ENCODE assay signal across 8 mouse cellular contexts in the genomic region with DNA sequence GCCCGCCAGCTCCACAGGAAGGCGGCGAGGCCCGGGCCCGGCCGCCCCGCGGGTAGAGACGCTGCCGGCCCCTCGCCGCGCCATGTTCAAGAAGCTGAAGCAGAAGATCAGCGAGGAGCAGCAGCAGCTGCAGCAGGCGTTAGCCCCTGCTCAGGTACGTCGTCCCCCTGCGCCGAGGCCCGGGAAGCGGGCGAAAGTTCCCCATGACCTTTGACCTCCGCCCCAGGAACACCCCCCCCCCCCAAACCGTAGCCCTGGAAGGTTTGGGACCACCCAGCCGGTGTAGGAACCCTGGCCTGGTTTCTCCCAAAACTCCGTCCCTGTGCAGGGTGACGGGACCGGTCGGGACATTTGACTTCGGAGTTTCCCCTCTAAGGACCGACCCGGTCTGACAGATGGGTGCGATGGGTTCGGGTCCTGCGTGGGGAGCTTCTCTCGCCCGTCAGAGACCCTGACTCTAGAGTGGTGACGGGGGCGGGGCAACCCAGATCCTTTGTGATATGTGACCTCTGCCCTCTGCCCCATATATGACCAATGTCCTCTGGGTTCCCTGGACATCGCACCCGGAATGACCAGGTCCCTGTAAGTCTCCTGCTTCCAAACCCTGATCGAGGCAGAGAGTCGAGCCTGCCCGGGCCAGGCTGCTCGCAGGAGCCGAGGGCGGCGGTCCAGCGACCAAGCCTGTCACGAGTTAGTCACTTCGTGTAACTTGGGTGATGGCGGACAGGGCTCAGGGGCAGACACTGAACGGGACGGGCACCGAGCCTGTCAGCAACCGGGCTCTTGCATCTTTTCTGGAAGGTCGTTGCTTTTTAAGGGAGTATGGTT. TPM values are rescaled to one million over a fixed set of nuclear protein-coding genes. Genes with fewer than 3 reads are reported as not detected.
A peak's percentile ranks its signal among the peaks of the same experiment; 100 is the strongest.
DNase-seq lines count a peak whose midpoint lies in the region; ATAC-seq and TF ChIP-seq lines count a peak whose summit lies in the region.

No protein-coding gene starts in this region.

- peak; percentile 26 for ATAC-seq in frontal cortex, adult (ENCODE audit: low TSS enrichment)
- ATAC-seq in heart, embryonic 12.5 days (ENCODE audit: insufficient number of reproducible peaks, low FRiP score): peak; percentile 58
- ATAC-seq in lung, embryonic 16.5 days (ENCODE audit: low read depth): peak; percentile 68

- peak overlapping the region; percentile 72 for H3K27ac ChIP-seq in heart, embryonic 12.5 days (ENCODE audit: poor library complexity, severe bottlenecking)
- H3K27ac ChIP-seq in lung, embryonic 16.5 days (ENCODE audit: low read length): peak overlapping the region; percentile 36
- H3K27ac ChIP-seq in small intestine, adult 2 months (ENCODE audit: insufficient read depth, low read depth, low read length): peak overlapping the region; percentile 57

- peaks cover 39% of the 10 kb centered on the region for H3K4me1 ChIP-seq in heart, embryonic 12.5 days (replicated peaks)
- H3K4me1 ChIP-seq in lung, embryonic 16.5 days (replicated peaks; ENCODE audit: control insufficient read depth, insufficient read depth, low read length): peaks cover 10% of the 10 kb centered on the region
- peaks cover 19% of the 10 kb centered on the region; the same call in 1 of the 2 replicates for H3K4me1 ChIP-seq in small intestine, adult 2 months (ENCODE audit: control insufficient read depth, insufficient read depth, insufficient read length, low read length)

- WGBS in heart, embryonic 12.5 days: under 1% methylated on average over 56 of the region's 57 CpGs
- WGBS in lung, embryonic 16.5 days: under 1% methylated on average over 45 of the region's 57 CpGs
- WGBS in small intestine, adult 2 months: under 1% methylated on average over 57 of the region's 57 CpGs

- H3K27me3 ChIP-seq in heart, embryonic 12.5 days (replicated peaks): no peaks in the 10 kb centered on the region
- H3K27me3 ChIP-seq in lung, embryonic 16.5 days (ENCODE audit: control insufficient read depth, insufficient read depth, low read depth, low read length): no peaks in the 10 kb centered on the region
- no peaks in the 10 kb centered on the region for H3K27me3 ChIP-seq in small intestine, adult 2 months (ENCODE audit: control insufficient read depth, insufficient read depth, low read length)

- peak overlapping the region; percentile 96 for H3K9ac ChIP-seq in heart, embryonic 12.5 days
- H3K9ac ChIP-seq in lung, embryonic 16.5 days (ENCODE audit: low read length): peak overlapping the region; percentile 91

- no peaks in the 10 kb centered on the region for H3K9me3 ChIP-seq in heart, embryonic 12.5 days (replicated peaks)
- H3K9me3 ChIP-seq in lung, embryonic 16.5 days (ENCODE audit: control insufficient read depth, low read length): no peaks in the 10 kb centered on the region

- no peaks in the 10 kb centered on the region for H3K36me3 ChIP-seq in heart, embryonic 12.5 days
- H3K36me3 ChIP-seq in lung, embryonic 16.5 days (ENCODE audit: control insufficient read depth, insufficient read depth, low read length): no peaks in the 10 kb centered on the region
- peaks cover 5% of the 10 kb centered on the region; the same call in 1 of the 2 replicates for H3K36me3 ChIP-seq in small intestine, adult 2 months (ENCODE audit: control insufficient read depth, insufficient read depth, low read length)

- peak overlapping the region; percentile 72 for H3K4me2 ChIP-seq in heart, embryonic 12.5 days
- peak overlapping the region; percentile 89 for H3K4me2 ChIP-seq in lung, embryonic 16.5 days (ENCODE audit: low read depth, low read length)

- TF ChIP-seq POLR2A in small intestine, adult 2 months (IDR thresholded peaks at IDR 0.05; ENCODE audit: low read depth, low read length): peak; percentile 30; the same call in 1 of the 2 replicates

- TF ChIP-seq CTCF in small intestine, adult 2 months (IDR thresholded peaks at IDR 0.05; ENCODE audit: extremely low read depth, insufficient read length, insufficient replicate concordance, low read depth, low read length): no peak

- DNase-seq in frontal cortex, adult 2 months (ENCODE audit: extremely low spot score in 1 of 2, low spot score in 1 of 2): no peak
- peak; percentile 22 for DNase-seq in adipocyte (ENCODE audit: low spot score)
- DNase-seq in embryo, embryonic 10.5 days (ENCODE audit: low spot score): peak; percentile 54
- DNase-seq in kidney, adult 9 months: peak; percentile 57

- peak overlapping the region; percentile 95 for H3K4me3 ChIP-seq in heart, embryonic 12.5 days
- peak overlapping the region; percentile 96 for H3K4me3 ChIP-seq in lung, embryonic 16.5 days (ENCODE audit: low read length)
- peak overlapping the region; percentile 89 for H3K4me3 ChIP-seq in small intestine, adult 2 months (ENCODE audit: low read depth, low read length)

RNA-seq across cellular contexts. Expression of a gene that starts 0.6 kb away (rescaled TPM):
- polyA plus RNA-seq in frontal cortex, adult 2 months (2012; rRNA removed): 70.4 and 71.5 TPM in 2 replicates
- polyA plus RNA-seq in heart, embryonic 12.5 days (2016; fragmentation: Nextera tagmentation; extraction: Ambion mirVana): 74.8 and 75.5 TPM in 2 replicates
- 40.2 and 41.2 TPM in 2 replicates for polyA plus RNA-seq in lung, embryonic 16.5 days (2015; fragmentation: Nextera tagmentation; extraction: Ambion mirVana)
- polyA plus RNA-seq in small intestine, adult 2 months (2012; rRNA removed): 9.8 and 17.8 TPM in 2 replicates

RNA-seq across cellular contexts. Expression of a gene that starts 28.6 kb away (rescaled TPM):
- 28.9 and 29.1 TPM in 2 replicates for polyA plus RNA-seq in frontal cortex, adult 2 months (2012; rRNA removed)
- 0.08 and 0.11 TPM in 2 replicates for polyA plus RNA-seq in heart, embryonic 12.5 days (2016; fragmentation: Nextera tagmentation; extraction: Ambion mirVana)
- not detected in 2 replicates for polyA plus RNA-seq in lung, embryonic 16.5 days (2015; fragmentation: Nextera tagmentation; extraction: Ambion mirVana)
- polyA plus RNA-seq in small intestine, adult 2 months (2012; rRNA removed): 0.11 TPM in 1 of 2 replicates, not detected in the other

Comparison
In these comparisons a context has a peak if more than half of its experiments do, and no peak if none do; other contexts are left out.
1. DNase-seq: peak in adipocyte (single experiment), embryo, embryonic 10.5 days (single experiment) and kidney, adult 9 months (single experiment); none in frontal cortex, adult 2 months (0 of 2).
2. RNA of a gene that starts 28.6 kb away (polyA plus RNA-seq): 28.9 to 29.1 TPM in frontal cortex, adult 2 months; 0.08 to 0.11 TPM in heart, embryonic 12.5 days, 0.11 TPM in small intestine, adult 2 months and not detected in lung, embryonic 16.5 days; every median in the first group is over 10 times any median in the second.
3. Peak in every context shown above with its lines, with median percentiles within 50 percentile points of each other: ATAC-seq, H3K27ac ChIP-seq and H3K4me3 ChIP-seq.